Mouse (Mus musculus): Measurements from ENCODE around the gene Kcnmb4.

GRCm38 (mm10) chr10:116435455-116435854 is 38.2 kb downstream of the Kcnmb4 start:
- no peak for TF ChIP-seq CTCF (conservative IDR thresholded peaks at IDR 0.05 in 1 of 2, IDR thresholded peaks at IDR 0.05 in 1 of 2; ENCODE audit: low read depth in 2 of 2, low read length in 2 of 2)
- TF ChIP-seq ETS1 (conservative IDR thresholded peaks at IDR 0.05; ENCODE audit: low read depth, low read length): no peak
- no peak for TF ChIP-seq UBTF (IDR thresholded peaks at IDR 0.05; ENCODE audit: low read depth, low read length)
- no peak for TF ChIP-seq MAZ (IDR thresholded peaks at IDR 0.05; ENCODE audit: low read depth, low read length)
- TF ChIP-seq POLR2A (IDR thresholded peaks at IDR 0.05; ENCODE audit: low read depth, low read length): no peak
- no peak for TF ChIP-seq MEF2A (IDR thresholded peaks at IDR 0.05; ENCODE audit: borderline replicate concordance, low read depth, low read length)
- no peak for TF ChIP-seq MYC (IDR thresholded peaks at IDR 0.05; ENCODE audit: low read depth, low read length)
- no peak for TF ChIP-seq MXI1 (IDR thresholded peaks at IDR 0.05; ENCODE audit: low read depth, low read length)
- no peak for TF ChIP-seq USF2 (conservative IDR thresholded peaks at IDR 0.05; ENCODE audit: low read depth, low read length)
- TF ChIP-seq ZMIZ1 (IDR thresholded peaks at IDR 0.05; ENCODE audit: low read depth, low read length): no peak
- no peak for TF ChIP-seq TCF12 (IDR thresholded peaks at IDR 0.05; ENCODE audit: low read depth, low read length)

Data from CH12.LX (cell line).